Mouse (Mus musculus) embryonic facial prominence, embryonic 11.5 days (tissue): ENCODE measurements around the gene Efnb3. TPM values are rescaled to one million over a fixed set of nuclear protein-coding genes. Genes with fewer than 3 reads are reported as not detected.
A peak's percentile ranks its signal among the peaks of the same experiment; 100 is the strongest.

Experiments
- ATAC-seq: fragments of 200-750 bp; cut with Nextera tagmentation; replicated peaks from 2 replicates; pipeline ENCODE4 v1.8.0; 2017; ENCODE audit warnings: low read depth; ENCODE audit not compliant: insufficient number of reproducible peaks, low FRiP score, low TSS enrichment
- DNase-seq: peaks from one replicate; pipeline ENCODE4 v3.0.0-alpha.2; 2015; ENCODE audit warnings: low spot score
- H3K27ac ChIP-seq: fragments of 300-500 bp; sonication (generic); replicated peaks from 2 replicates; pipeline ENCODE4 v1.5.1; 2014; ENCODE audit warnings: mild to moderate bottlenecking, low read depth, low read length, control low read depth
- H3K27me3 ChIP-seq: fragments of 300-500 bp; sonication (generic); 2 replicates; pipeline ENCODE4 v1.6.1; 2014; ENCODE audit warnings: mild to moderate bottlenecking, low read length, moderate library complexity, mixed read lengths; ENCODE audit not compliant: control insufficient read depth, insufficient read depth
- H3K36me3 ChIP-seq: fragments of 300-500 bp; sonication (generic); replicated peaks from 2 replicates; pipeline ENCODE4 v1.6.1; 2014; ENCODE audit warnings: low read depth, mild to moderate bottlenecking, low read length, moderate library complexity, mixed read lengths; ENCODE audit not compliant: control insufficient read depth, insufficient read depth
- H3K4me1 ChIP-seq: fragments of 300-500 bp; sonication (generic); 2 replicates; pipeline ENCODE4 v1.6.1; 2014; ENCODE audit warnings: low read length, mixed read lengths; ENCODE audit not compliant: control insufficient read depth, insufficient read depth
- H3K4me2 ChIP-seq: fragments of 300-500 bp; sonication (generic); 2 replicates; pipeline ENCODE4 v1.6.1; 2014; ENCODE audit warnings: low read depth, mild to moderate bottlenecking, control low read depth, low read length, moderate library complexity
- H3K4me3 ChIP-seq: fragments of 300-500 bp; sonication (generic); 2 replicates; pipeline ENCODE4 v1.5.1; 2014; ENCODE audit warnings: low read depth, low read length, control low read depth
- H3K9ac ChIP-seq: fragments of 300-500 bp; sonication (generic); replicated peaks from 2 replicates; pipeline ENCODE4 v1.6.1; 2014; ENCODE audit warnings: mild to moderate bottlenecking, control low read depth, low read length
- H3K9me3 ChIP-seq: fragments of 300-500 bp; sonication (generic); replicated peaks from 2 replicates; pipeline ENCODE4 v1.6.1; 2016; ENCODE audit warnings: mild to moderate bottlenecking, low read length, inconsistent platforms, mixed read lengths; ENCODE audit not compliant: control insufficient read depth
- WGBS: fragments of 180-500 bp; shearing (Covaris S2); extraction: QIAGEN DNeasy Blood & Tissue Kit; methylation state at CpG from one replicate; pipeline ENCODE4 v1.1.7; 2014; 5-methylcytosine and 5-hydroxymethylcytosine counted together
- polyA plus RNA-seq: library from polyadenylated mRNA; unstranded; fragments of >200 nt; fragmentation: Nextera tagmentation; extraction: Ambion mirVana; gene quantifications from 2 replicates; pipeline ENCODE4 v1.2.1, GENCODE M21; 2014

The Efnb3 gene
- polyA plus RNA-seq, 1 experiment from 2014 or later: 11.3 TPM

DNA sequence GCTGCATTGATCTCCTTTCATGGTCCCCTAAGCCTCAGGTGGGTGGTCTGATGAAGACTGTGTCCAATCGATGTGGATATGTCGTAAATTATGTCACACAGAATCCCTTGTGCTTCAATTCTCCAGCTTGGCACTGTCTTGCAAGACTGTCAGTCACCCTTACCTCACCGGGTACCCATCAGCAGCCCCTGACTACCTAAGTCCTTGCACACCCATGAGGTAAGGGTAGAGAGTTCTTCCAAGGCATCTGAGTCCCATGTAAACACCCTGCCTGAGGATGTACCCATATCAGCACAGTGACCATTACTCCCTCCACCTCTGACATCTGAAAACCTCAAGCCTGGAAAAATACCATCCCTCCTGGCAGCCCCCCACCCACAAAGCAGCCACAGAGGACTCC lies 44.3 kb upstream of the Efnb3 start:
- H3K36me3 ChIP-seq: no peaks in the 10 kb centered on the region
- DNase-seq (no peak), ATAC-seq (no peak)
- H3K27ac ChIP-seq: no peak overlapping the region
- H3K4me3 ChIP-seq: peak overlapping the region; percentile 56
- peak overlapping the region; percentile 64 for H3K9ac ChIP-seq
- H3K4me2 ChIP-seq: peak overlapping the region; percentile 100
- WGBS: 50% methylated on average over 3 of the region's 3 CpGs
- H3K27me3 ChIP-seq: peaks cover 10% of the 10 kb centered on the region
- H3K9me3 ChIP-seq: no peaks in the 10 kb centered on the region
- H3K4me1 ChIP-seq: peaks cover 4% of the 10 kb centered on the region

DNA sequence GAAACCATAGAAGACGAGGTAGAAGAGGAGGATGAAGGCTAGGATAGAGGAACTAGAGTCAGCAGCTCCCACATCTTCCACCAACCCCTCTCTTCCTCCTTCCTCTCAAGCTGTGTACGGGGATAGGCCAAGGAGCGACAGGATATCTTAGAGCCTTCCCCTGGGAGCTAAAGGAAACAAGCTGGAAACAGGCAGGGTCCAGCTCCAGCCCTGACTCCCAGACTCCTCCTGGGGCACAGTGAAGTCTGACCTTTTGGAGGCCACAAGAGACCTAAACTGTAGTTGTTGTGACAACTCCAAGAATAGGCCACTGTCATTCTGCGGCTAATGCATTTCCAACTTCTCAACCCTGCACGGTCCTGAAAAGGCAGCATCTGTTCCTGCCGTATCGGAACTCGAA lies 43.5 kb upstream of the Efnb3 start:
- H3K4me3 ChIP-seq: no peak overlapping the region
- no peaks in the 10 kb centered on the region for H3K9me3 ChIP-seq
- peaks cover 10% of the 10 kb centered on the region for H3K27me3 ChIP-seq
- H3K4me2 ChIP-seq: no peak overlapping the region
- WGBS: 71% methylated on average over 8 of the region's 8 CpGs
- DNase-seq (no peak), ATAC-seq (no peak)
- no peaks in the 10 kb centered on the region for H3K36me3 ChIP-seq
- H3K4me1 ChIP-seq: peaks cover 4% of the 10 kb centered on the region
- no peak overlapping the region for H3K9ac ChIP-seq
- H3K27ac ChIP-seq: no peak overlapping the region

DNA sequence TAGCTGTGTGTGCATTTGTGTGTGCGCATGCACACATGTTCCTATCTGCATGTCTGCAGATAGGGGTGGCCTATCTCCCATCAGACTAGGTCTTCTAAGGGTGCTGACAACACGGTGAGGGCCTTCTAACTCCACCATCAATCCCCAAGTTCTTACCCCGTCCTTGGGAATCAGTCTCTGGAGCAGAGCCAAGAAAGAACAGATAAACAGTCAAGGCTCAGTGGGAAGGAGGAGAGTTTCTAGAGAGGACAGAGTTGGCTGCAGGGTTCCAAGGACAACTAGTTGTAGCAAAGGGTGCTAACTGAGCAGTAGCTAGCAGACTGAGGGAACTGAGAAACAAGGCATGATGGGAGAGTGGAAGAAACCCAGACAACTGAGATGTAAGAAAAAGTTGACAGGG lies 41.8 kb upstream of the Efnb3 start:
- Histone ChIP-seq H3K27ac (no peak overlapping the region), H3K4me1 (peaks cover 4% of the 10 kb centered on the region), H3K4me2 (no peak overlapping the region), H3K36me3 (no peaks in the 10 kb centered on the region), H3K4me3 (no peak overlapping the region), H3K27me3 (peaks cover 10% of the 10 kb centered on the region), H3K9me3 (no peaks in the 10 kb centered on the region), H3K9ac (no peak overlapping the region)
- 90% methylated on average over 3 of the region's 3 CpGs for WGBS
- ATAC-seq (no peak), DNase-seq (no peak)

DNA sequence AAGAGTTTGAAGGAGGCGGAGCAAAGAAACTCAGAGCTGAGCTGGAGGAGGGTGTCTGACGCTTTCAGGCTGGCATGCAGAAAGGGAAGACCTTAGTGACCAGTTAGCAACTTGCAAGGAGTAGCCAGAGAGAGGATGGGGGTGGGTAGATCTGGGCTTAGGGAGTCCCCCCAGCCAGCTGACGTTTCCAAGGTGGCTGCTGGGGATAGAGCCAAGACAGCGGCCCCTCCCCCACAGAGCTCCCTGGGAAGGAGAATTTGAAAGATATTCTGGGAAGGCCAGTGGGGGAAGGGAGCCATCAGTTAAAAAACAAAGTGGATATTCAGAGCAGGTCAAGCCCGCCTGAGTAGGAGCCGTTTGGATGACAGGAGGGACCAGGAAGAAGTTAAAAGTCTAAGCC lies 40.1 kb upstream of the Efnb3 start:
- Histone ChIP-seq H3K4me3 (no peak overlapping the region), H3K9ac (no peak overlapping the region; the same call in 1 of the 2 replicates), H3K36me3 (no peaks in the 10 kb centered on the region), H3K27me3 (peaks cover 9% of the 10 kb centered on the region), H3K4me2 (no peak overlapping the region), H3K9me3 (no peaks in the 10 kb centered on the region), H3K27ac (0 out of 2 replicates have a peak overlapping the region, but pooled peaks have one; percentile 16), H3K4me1 (peaks cover 4% of the 10 kb centered on the region)
- WGBS: 7% methylated on average over 6 of the region's 6 CpGs
- DNase-seq (peak; percentile 76), ATAC-seq (no peak)

- ATAC-seq (no peak), DNase-seq (no peak)
- Histone ChIP-seq H3K4me3 (no peak overlapping the region), H3K27me3 (peaks cover 5% of the 10 kb centered on the region), H3K4me1 (peaks cover 4% of the 10 kb centered on the region), H3K9ac (no peak overlapping the region), H3K4me2 (no peak overlapping the region), H3K36me3 (no peaks in the 10 kb centered on the region), H3K9me3 (no peaks in the 10 kb centered on the region), H3K27ac (no peak overlapping the region)
- WGBS: 7% methylated on average over 9 of the region's 9 CpGs
Observed at GRCm38 (mm10) chr11:69599436-69599835, 39.4 kb upstream of the Efnb3 start.

- Histone ChIP-seq H3K4me3 (no peak overlapping the region), H3K27me3 (no peaks in the 10 kb centered on the region), H3K36me3 (peaks cover 8% of the 10 kb centered on the region), H3K4me2 (no peak overlapping the region), H3K27ac (no peak overlapping the region), H3K4me1 (no peaks in the 10 kb centered on the region), H3K9ac (no peak overlapping the region), H3K9me3 (no peaks in the 10 kb centered on the region)
- DNase-seq: no peak
- ATAC-seq: no peak
- 97% methylated on average over 6 of the region's 6 CpGs for WGBS
Observed at GRCm38 (mm10) chr11:69594853-69595252, 34.8 kb upstream of the Efnb3 start.

DNA sequence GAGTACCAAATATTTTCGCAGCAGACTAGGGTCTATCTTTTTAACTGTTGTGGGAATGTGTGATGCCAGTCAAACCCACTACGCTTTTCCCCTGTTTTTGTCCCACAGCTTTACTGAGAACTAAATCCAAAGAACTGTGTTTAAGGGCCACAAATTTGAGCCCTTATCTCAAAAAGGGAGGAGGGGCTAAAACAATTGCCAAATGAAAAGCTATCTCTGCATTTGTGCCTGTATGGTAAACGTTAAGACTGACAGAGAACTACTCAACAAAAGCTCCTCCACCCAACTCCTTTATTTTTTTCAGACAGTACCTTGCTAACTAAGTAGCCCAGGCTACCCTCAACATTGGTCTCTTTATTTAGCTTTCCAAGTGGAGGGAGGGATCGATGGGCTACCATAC lies 32.8 kb upstream of the Efnb3 start:
- Histone ChIP-seq H3K27ac (no peak overlapping the region), H3K9ac (no peak overlapping the region), H3K4me1 (no peaks in the 10 kb centered on the region), H3K36me3 (peaks cover 16% of the 10 kb centered on the region), H3K4me2 (no peak overlapping the region), H3K27me3 (no peaks in the 10 kb centered on the region), H3K4me3 (no peak overlapping the region), H3K9me3 (no peaks in the 10 kb centered on the region)
- no peak for ATAC-seq
- no peak for DNase-seq
- WGBS: 94% methylated on average over 4 of the region's 4 CpGs

GRCm38 (mm10) chr11:69591899-69592637 lies 32.1 kb upstream of the Efnb3 start:
- Histone ChIP-seq H3K27me3 (no peaks in the 10 kb centered on the region), H3K4me1 (no peaks in the 10 kb centered on the region), H3K9ac (no peak overlapping the region), H3K4me3 (no peak overlapping the region), H3K9me3 (no peaks in the 10 kb centered on the region), H3K36me3 (peaks cover 16% of the 10 kb centered on the region), H3K27ac (no peak overlapping the region), H3K4me2 (no peak overlapping the region)
- ATAC-seq: 0 out of 2 replicates have a peak, but pooled peaks have one; percentile 12
- DNase-seq: no peak
- 83% methylated on average over 7 of the region's 7 CpGs for WGBS
